Mouse (Mus musculus): Measurements from ENCODE around the gene Trpc2. TPM values are rescaled to one million over a fixed set of nuclear protein-coding genes. Genes with fewer than 3 reads are reported as not detected.

The Trpc2 gene
- polyA plus RNA-seq, 1 experiment from 2014 or later = not detected

DNA sequence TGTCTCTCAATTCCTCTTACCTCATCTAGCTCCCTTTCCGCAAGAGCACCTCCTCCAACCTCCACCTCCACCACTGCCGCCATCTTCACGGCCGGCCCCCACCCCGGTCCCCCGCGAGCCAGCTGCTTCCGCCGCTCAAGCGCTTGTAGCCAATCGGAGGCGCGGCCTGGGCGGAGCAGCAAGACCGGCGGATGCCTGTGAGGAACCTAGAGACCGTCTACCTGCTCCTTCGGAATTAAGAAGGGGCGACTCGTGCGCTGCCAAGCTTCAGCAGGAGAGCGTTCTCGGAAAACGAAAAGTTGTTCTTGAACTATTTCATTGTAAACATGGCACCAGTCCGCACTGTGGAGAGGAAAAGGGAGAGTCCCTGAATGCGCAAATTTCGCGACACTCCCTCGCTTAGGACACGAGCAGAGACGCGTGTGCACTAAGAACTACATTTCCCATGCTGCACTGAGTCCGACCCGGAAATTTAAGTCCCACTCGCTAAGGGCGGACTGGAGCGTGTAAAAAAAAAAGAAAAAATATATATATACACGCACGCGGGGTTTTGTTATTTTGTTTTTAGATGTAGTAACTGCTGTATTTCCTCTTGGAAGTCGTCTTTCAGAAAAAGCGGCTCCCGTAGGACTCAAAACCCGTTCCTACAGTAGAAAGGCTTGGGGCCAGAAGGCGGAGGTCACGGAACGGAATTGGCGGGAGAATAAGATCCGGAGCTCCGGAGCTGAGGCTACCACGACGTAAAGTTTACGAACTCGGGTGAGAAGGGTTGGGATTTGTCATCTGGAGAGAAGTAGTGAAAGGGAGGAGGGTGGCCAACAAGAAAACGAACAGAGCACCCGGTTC is 17.6 kb upstream of the Trpc2 start, which contains the start of the genes Rnf121, Xndc1 and Xntrpc:
Gene Rnf121 (minus strand): TSS at position 424 of the 846 bp plus-strand sequence.
Gene Xndc1 (plus strand): TSS at position 466 of the 846 bp plus-strand sequence.
Gene Xntrpc (plus strand): TSS at position 668 of the 846 bp plus-strand sequence.
- Histone ChIP-seq H3K9ac (ENCODE audit: low read depth, low read length) (peak within 1 kb of the TSS; percentile 82), H3K4me2 (ENCODE audit: low read length) (peak within 1 kb of the TSS; percentile 82), H3K27me3 (replicated peaks; ENCODE audit: control insufficient read depth, insufficient read depth, low read length) (no peaks in the 10 kb centered on the region), H3K27ac (ENCODE audit: low read depth, low read length) (peak within 1 kb of the TSS; percentile 86), H3K4me1 (ENCODE audit: control insufficient read depth, insufficient read depth, low read depth, low read length) (peaks cover 24% of the 10 kb centered on the region), H3K36me3 (ENCODE audit: control insufficient read depth, insufficient read depth, low read length) (no peaks in the 10 kb centered on the region), H3K4me3 (ENCODE audit: low read length) (peak within 1 kb of the TSS; percentile 77), H3K9me3 (ENCODE audit: control insufficient read depth, low read length) (no peaks in the 10 kb centered on the region)
- ATAC-seq = peak; percentile 100
- WGBS = under 1% methylated on average over 56 of the region's 56 CpGs

DNA sequence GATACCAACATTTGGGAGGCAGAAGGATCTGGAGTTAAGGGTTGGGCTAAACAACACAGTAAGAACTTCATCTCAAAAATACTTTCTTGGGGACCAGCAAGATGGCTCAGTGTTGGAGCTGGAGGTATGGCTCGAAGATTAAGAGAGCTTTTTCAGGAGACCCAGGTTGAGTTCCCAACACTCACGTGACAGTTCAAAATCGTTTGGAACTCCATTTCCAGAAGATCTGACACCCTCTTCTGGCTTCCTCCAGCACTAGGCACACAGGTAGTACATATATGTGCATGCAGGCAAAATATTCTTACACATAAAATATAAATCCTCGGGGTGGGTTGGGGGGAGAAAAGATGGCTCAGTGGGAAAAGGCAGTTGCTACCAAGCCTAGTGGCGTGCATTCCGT is 16.6 kb upstream of the Trpc2 start:
- Histone ChIP-seq H3K4me3 (ENCODE audit: low read length) (peak overlapping the region; percentile 77), H3K9me3 (ENCODE audit: control insufficient read depth, low read length) (no peaks in the 10 kb centered on the region), H3K27ac (ENCODE audit: low read depth, low read length) (no peak overlapping the region), H3K27me3 (replicated peaks; ENCODE audit: control insufficient read depth, insufficient read depth, low read length) (no peaks in the 10 kb centered on the region), H3K36me3 (ENCODE audit: control insufficient read depth, insufficient read depth, low read length) (peaks cover 2% of the 10 kb centered on the region), H3K4me2 (ENCODE audit: low read length) (peak overlapping the region; percentile 66), H3K4me1 (ENCODE audit: control insufficient read depth, insufficient read depth, low read depth, low read length) (peaks cover 24% of the 10 kb centered on the region), H3K9ac (ENCODE audit: low read depth, low read length) (no peak overlapping the region)
- no peak for ATAC-seq
- 86% methylated on average over 6 of the region's 6 CpGs for WGBS

DNA sequence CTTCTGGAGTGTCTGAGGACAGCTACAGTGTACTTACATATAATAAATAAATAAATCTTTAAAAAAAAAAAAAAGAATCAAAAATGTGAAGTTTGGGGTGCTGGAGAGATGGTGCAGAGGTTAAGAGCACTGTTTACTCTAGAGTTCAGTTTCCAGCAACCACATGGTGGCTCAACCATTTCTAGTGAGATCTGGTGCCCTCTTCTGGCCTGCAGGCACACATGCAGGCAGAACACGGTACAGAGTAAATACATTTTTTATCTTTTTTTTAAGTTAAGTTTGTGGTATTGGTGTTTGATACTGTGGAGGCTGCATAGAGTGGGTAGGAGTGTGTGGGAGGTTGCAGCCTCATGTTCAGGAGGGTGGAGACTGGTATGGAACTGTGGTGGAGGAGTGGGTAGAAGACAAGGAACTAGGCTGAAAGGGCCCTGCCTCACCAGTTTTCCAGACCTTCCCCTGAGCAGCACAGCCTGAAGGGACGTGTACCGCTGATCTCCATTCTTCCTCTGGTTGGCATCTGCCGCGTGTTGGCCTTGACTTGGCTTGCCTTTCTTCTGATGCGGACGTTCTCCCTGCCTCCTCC is 6.1 kb upstream of the Trpc2 start:
- Histone ChIP-seq H3K4me2 (ENCODE audit: low read length) (no peak overlapping the region), H3K4me3 (ENCODE audit: low read length) (no peak overlapping the region), H3K27me3 (replicated peaks; ENCODE audit: control insufficient read depth, insufficient read depth, low read length) (no peaks in the 10 kb centered on the region), H3K36me3 (ENCODE audit: control insufficient read depth, insufficient read depth, low read length) (peaks cover 20% of the 10 kb centered on the region), H3K9ac (ENCODE audit: low read depth, low read length) (no peak overlapping the region), H3K9me3 (ENCODE audit: control insufficient read depth, low read length) (no peaks in the 10 kb centered on the region), H3K27ac (ENCODE audit: low read depth, low read length) (no peak overlapping the region), H3K4me1 (ENCODE audit: control insufficient read depth, insufficient read depth, low read depth, low read length) (no peaks in the 10 kb centered on the region)
- no peak for ATAC-seq
- WGBS = 87% methylated on average over 7 of the region's 7 CpGs

DNA sequence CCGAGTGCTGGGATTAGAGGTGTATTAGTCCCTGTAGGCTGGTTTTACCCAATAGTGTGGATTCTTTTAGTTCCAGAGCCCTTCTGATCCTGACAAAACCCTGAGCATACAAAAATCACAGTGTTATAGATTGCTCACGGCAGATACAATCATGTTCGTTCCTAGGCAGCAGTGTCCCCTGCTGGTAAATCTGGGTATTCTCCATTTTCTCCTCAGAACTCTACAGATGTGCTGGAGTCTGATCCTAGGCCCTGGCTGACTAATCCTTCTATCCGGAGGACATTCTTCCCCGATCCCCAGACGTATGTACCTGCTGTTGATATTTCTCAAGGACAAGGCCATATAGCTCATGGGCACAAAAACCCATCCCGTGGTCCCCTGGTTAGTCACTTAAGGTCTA is 4.4 kb upstream of the Trpc2 start:
- no peak overlapping the region for H3K9ac ChIP-seq (ENCODE audit: low read depth, low read length)
- ATAC-seq = 0 out of 2 replicates have a peak, but pooled peaks have one; percentile 64
- no peak overlapping the region for H3K4me3 ChIP-seq (ENCODE audit: low read length)
- WGBS = 80% methylated on average over 7 of the region's 7 CpGs
- peaks cover 18% of the 10 kb centered on the region for H3K36me3 ChIP-seq (ENCODE audit: control insufficient read depth, insufficient read depth, low read length)
- H3K4me2 ChIP-seq (ENCODE audit: low read length) = no peak overlapping the region
- no peak overlapping the region for H3K27ac ChIP-seq (ENCODE audit: low read depth, low read length)
- H3K9me3 ChIP-seq (ENCODE audit: control insufficient read depth, low read length) = no peaks in the 10 kb centered on the region
- H3K27me3 ChIP-seq (replicated peaks; ENCODE audit: control insufficient read depth, insufficient read depth, low read length) = no peaks in the 10 kb centered on the region
- H3K4me1 ChIP-seq (ENCODE audit: control insufficient read depth, insufficient read depth, low read depth, low read length) = no peaks in the 10 kb centered on the region

DNA sequence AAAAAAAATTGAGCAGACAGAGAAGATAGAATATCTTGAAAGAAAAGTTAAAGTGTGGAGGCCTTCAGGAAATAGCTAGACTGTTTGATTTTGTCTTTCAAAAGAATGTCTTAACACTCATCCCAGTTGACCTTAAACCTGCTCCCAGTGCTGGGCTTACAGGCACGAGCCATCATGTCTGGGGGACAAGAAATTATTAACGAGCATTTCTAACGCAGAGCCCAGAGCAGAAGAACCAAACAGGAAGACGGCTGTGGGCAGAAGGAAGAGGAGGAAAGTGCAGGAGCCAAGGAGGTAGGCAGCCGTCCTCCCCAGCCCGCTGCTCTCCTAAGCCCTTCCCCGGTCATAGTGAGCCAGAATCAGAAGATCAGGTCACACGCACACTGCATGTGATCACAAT is 2.6 kb upstream of the Trpc2 start:
- Histone ChIP-seq H3K4me2 (ENCODE audit: low read length) (no peak overlapping the region), H3K4me3 (ENCODE audit: low read length) (no peak overlapping the region), H3K36me3 (ENCODE audit: control insufficient read depth, insufficient read depth, low read length) (peaks cover 19% of the 10 kb centered on the region)

DNA sequence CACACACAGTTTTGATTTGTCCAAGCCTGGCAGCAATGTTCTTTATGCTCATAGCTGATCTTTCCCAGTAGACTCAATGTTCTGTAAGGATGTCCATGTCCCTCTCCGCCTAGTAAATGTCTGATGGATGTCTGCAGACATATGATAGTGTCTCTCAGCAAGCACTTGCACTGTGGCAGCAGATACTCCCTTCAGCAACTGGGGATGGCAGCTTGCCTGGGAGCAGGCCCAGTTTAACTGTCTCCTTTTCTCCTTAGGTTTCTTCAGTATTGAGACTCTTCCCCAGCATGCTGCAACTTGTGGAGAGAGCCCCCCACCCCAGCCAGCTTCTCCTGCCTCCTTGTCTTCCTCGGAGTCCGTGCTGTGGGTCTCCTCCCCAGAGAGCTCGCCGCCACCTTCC is 1.1 kb upstream of the Trpc2 start:
- Histone ChIP-seq H3K27ac (ENCODE audit: low read depth, low read length) (no peak overlapping the region), H3K9ac (ENCODE audit: low read depth, low read length) (no peak overlapping the region), H3K27me3 (replicated peaks; ENCODE audit: control insufficient read depth, insufficient read depth, low read length) (no peaks in the 10 kb centered on the region), H3K36me3 (ENCODE audit: control insufficient read depth, insufficient read depth, low read length) (peaks cover 19% of the 10 kb centered on the region), H3K4me1 (ENCODE audit: control insufficient read depth, insufficient read depth, low read depth, low read length) (no peaks in the 10 kb centered on the region), H3K9me3 (ENCODE audit: control insufficient read depth, low read length) (no peaks in the 10 kb centered on the region), H3K4me3 (ENCODE audit: low read length) (no peak overlapping the region), H3K4me2 (ENCODE audit: low read length) (no peak overlapping the region)
- no peak for ATAC-seq
- 100% methylated on average over 5 of the region's 5 CpGs for WGBS

More for the DNA sequence above, 2.6 kb upstream of the Trpc2 start:
- no peaks in the 10 kb centered on the region for H3K27me3 ChIP-seq (replicated peaks; ENCODE audit: control insufficient read depth, insufficient read depth, low read length)
- H3K27ac ChIP-seq (ENCODE audit: low read depth, low read length) = no peak overlapping the region
- H3K9me3 ChIP-seq (ENCODE audit: control insufficient read depth, low read length) = no peaks in the 10 kb centered on the region
- 96% methylated on average over 8 of the region's 8 CpGs for WGBS
- no peak overlapping the region for H3K9ac ChIP-seq (ENCODE audit: low read depth, low read length)
- ATAC-seq = no peak
- H3K4me1 ChIP-seq (ENCODE audit: control insufficient read depth, insufficient read depth, low read depth, low read length) = no peaks in the 10 kb centered on the region

DNA sequence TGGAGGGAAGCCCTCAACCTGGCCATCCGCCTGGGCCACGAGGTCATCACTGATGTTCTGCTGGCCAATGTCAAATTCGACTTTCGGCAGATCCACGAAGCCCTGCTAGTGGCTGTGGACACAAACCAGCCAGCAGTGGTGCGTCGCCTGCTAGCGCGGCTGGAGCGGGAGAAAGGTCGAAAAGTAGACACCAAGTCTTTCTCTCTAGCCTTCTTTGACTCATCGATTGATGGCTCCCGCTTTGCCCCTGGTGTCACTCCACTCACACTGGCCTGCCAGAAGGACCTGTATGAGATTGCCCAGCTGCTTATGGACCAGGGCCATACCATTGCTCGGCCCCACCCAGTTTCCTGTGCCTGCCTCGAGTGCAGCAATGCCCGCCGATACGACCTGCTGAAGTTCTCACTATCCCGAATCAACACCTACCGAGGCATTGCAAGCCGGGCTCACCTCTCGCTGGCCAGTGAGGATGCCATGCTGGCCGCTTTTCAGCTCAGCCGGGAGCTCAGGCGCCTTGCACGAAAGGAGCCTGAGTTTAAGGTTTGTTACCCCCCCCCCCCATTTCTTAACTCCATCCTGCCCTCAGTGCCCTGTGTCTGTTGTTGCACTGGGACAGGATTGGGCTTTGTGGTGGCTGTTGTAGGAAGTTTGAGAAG is 1.3 kb downstream of the Trpc2 start:
- no peaks in the 10 kb centered on the region for H3K27me3 ChIP-seq (replicated peaks; ENCODE audit: control insufficient read depth, insufficient read depth, low read length)
- 95% methylated on average over 26 of the region's 26 CpGs for WGBS
- no peak for ATAC-seq
- no peak overlapping the region for H3K27ac ChIP-seq (ENCODE audit: low read depth, low read length)
- H3K4me1 ChIP-seq (ENCODE audit: control insufficient read depth, insufficient read depth, low read depth, low read length) = no peaks in the 10 kb centered on the region
- H3K4me2 ChIP-seq (ENCODE audit: low read length) = no peak overlapping the region
- H3K9me3 ChIP-seq (ENCODE audit: control insufficient read depth, low read length) = no peaks in the 10 kb centered on the region
- H3K9ac ChIP-seq (ENCODE audit: low read depth, low read length) = no peak overlapping the region
- H3K4me3 ChIP-seq (ENCODE audit: low read length) = no peak overlapping the region
- peaks cover 5% of the 10 kb centered on the region for H3K36me3 ChIP-seq (ENCODE audit: control insufficient read depth, insufficient read depth, low read length)

DNA sequence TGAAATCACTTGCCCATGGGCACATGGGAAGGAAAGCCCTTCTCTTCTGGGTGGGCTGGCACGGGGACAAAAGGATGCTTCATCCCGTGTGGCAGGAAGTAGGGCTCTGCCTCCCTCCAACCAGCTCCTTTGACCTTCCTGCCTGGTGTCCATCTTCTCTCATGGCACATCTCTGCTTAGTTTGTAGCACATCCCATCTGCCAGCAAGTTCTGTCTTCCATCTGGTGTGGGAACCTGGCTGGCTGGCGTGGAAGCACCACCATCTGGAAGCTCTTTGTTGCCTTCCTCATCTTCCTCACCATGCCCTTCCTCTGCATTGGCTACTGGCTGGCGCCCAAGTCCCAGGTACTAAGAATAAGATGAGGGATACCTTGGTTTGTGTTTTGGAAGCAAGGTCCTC is 4.4 kb downstream of the Trpc2 start:
- WGBS = 88% methylated on average over 4 of the region's 4 CpGs
- Histone ChIP-seq H3K27ac (ENCODE audit: low read depth, low read length) (no peak overlapping the region), H3K4me2 (ENCODE audit: low read length) (no peak overlapping the region), H3K27me3 (replicated peaks; ENCODE audit: control insufficient read depth, insufficient read depth, low read length) (no peaks in the 10 kb centered on the region), H3K36me3 (ENCODE audit: control insufficient read depth, insufficient read depth, low read length) (peaks cover 4% of the 10 kb centered on the region; the same call in 1 of the 2 replicates), H3K9ac (ENCODE audit: low read depth, low read length) (no peak overlapping the region), H3K9me3 (ENCODE audit: control insufficient read depth, low read length) (no peaks in the 10 kb centered on the region), H3K4me1 (ENCODE audit: control insufficient read depth, insufficient read depth, low read depth, low read length) (no peaks in the 10 kb centered on the region), H3K4me3 (ENCODE audit: low read length) (no peak overlapping the region)
- ATAC-seq = no peak

All from hindbrain, embryonic 16.5 days (tissue).